Mouse (Mus musculus) cerebellum, adult 2 months (tissue): ENCODE results near the gene Pphln1.

Experiments used
- CTCF ChIP-seq: fragments of 200-500 bp; IDR thresholded peaks from 2 replicates; pipeline ENCODE4 v1.5.1; 2011; ENCODE audit warnings: low read depth, mild to moderate bottlenecking, control low read depth, low read length, moderate library complexity, borderline replicate concordance; ENCODE audit not compliant: insufficient read depth
- POLR2A ChIP-seq: fragments of 200-500 bp; IDR thresholded peaks from 2 replicates; pipeline ENCODE4 v1.6.1; 2011; ENCODE audit warnings: low read length, control low read depth, borderline replicate concordance; ENCODE audit not compliant: insufficient read depth

GRCm38 (mm10) chr15:93474277-93474676, 76.1 kb downstream of the Pphln1 start:
- TF ChIP-seq POLR2A (no peak), CTCF (no peak)
